Mouse (Mus musculus) heart, postnatal 0 days (tissue): Measurements from ENCODE around the gene Snupn.

Experiments
- CTCF ChIP-seq: IDR thresholded peaks from 2 replicates; pipeline ENCODE4 v1.5.1; 2016; ENCODE audit warnings: antibody characterized with exemption, control low read depth, low read depth
- EP300 ChIP-seq: IDR thresholded peaks from 2 replicates; pipeline ENCODE4 v1.6.1; 2016; ENCODE audit warnings: antibody characterized with exemption, low read depth

DNA sequence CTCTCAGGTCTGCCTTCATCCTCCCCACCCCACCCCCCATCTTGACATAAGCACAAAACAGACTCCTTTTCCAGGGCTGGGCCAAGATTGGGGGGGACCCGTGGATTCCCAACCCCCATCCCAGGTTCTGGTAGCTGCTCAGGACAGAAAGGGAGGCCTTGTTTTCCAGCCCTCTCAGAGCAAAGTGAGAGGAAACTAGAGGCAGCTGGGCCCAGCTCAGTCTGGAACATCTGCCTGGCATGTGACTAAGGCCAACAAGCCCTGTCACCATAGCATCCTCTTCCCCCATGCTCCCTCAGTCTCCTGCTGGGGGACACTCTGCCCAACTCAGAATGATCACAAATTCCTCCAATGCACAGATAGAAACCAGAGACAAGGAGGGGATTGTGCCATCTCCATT lies 35.6 kb upstream of the Snupn start:
- TF ChIP-seq CTCF = no peak
- TF ChIP-seq EP300 = no peak
